Mouse (Mus musculus) E14TG2a.4 (cell line): ENCODE measurements around the gene Cln6.
"Not testable (repeated sequence)": the region's sequence is repeated elsewhere in the genome, so short reads cannot be mapped to it uniquely, and the experiment has no call there.

Experiments
- H3K27me3 ChIP-seq: 2 replicates; pipeline ENCODE4 v1.6.1; 2014; ENCODE audit warnings: low read length, control low read depth; ENCODE audit not compliant: insufficient read depth
- H3K36me3 ChIP-seq: 2 replicates; pipeline ENCODE4 v1.6.1; 2014; ENCODE audit warnings: low read length, control low read depth; ENCODE audit not compliant: insufficient read depth
- H3K4me1 ChIP-seq: replicated peaks from 2 replicates; pipeline ENCODE4 v1.6.1; 2014; ENCODE audit warnings: low read depth, low read length, control low read depth
- H3K4me3 ChIP-seq: replicated peaks from 2 replicates; pipeline ENCODE4 v1.5.1; 2014; ENCODE audit warnings: mild to moderate bottlenecking, low read length
- H3K9me3 ChIP-seq: 2 replicates; pipeline ENCODE4 v1.6.1; 2014; ENCODE audit warnings: low read length, control low read depth
- CTCF ChIP-seq: conservative IDR thresholded peaks from 2 replicates; pipeline ENCODE4 v1.5.1; 2014; ENCODE audit warnings: low read length
- NANOG ChIP-seq: IDR thresholded peaks from 2 replicates; pipeline ENCODE4 v1.6.1; 2014; ENCODE audit warnings: borderline replicate concordance, low read length, mixed read lengths
- POU5F1 ChIP-seq: IDR thresholded peaks from 2 replicates; pipeline ENCODE4 v1.6.1; 2014; ENCODE audit warnings: low read length, borderline replicate concordance

Gene Cln6

GRCm38 (mm10) chr9:62816323-62817098 lies 22.1 kb upstream of the Cln6 start:
- H3K4me3 ChIP-seq: no peak overlapping the region
- no peaks in the 10 kb centered on the region for H3K9me3 ChIP-seq
- no peaks in the 10 kb centered on the region for H3K27me3 ChIP-seq
- no peaks in the 10 kb centered on the region for H3K36me3 ChIP-seq
- peaks cover 77% of the 10 kb centered on the region for H3K4me1 ChIP-seq
- no peak for TF ChIP-seq CTCF
- no peak for TF ChIP-seq POU5F1
- no peak for TF ChIP-seq NANOG

- Histone ChIP-seq H3K36me3 (no peaks in the 10 kb centered on the region), H3K4me3 (no peak overlapping the region), H3K9me3 (no peaks in the 10 kb centered on the region), H3K27me3 (no peaks in the 10 kb centered on the region), H3K4me1 (peaks cover 77% of the 10 kb centered on the region)
- TF ChIP-seq NANOG: no peak
- TF ChIP-seq POU5F1: no peak
- TF ChIP-seq CTCF: no peak
These were observed 21.4 kb upstream of the Cln6 start for GRCm38 (mm10) chr9:62817099-62817571.

- Histone ChIP-seq H3K9me3 (no peaks in the 10 kb centered on the region), H3K4me1 (peaks cover 77% of the 10 kb centered on the region), H3K27me3 (no peaks in the 10 kb centered on the region), H3K36me3 (no peaks in the 10 kb centered on the region), H3K4me3 (no peak overlapping the region; the same call in 1 of the 2 replicates)
- no peak for TF ChIP-seq CTCF
- TF ChIP-seq POU5F1: no peak
These were observed 20.6 kb upstream of the Cln6 start for GRCm38 (mm10) chr9:62817828-62818614.

- no peak for TF ChIP-seq CTCF
- no peak for TF ChIP-seq POU5F1
- no peak for TF ChIP-seq NANOG
- H3K36me3 ChIP-seq: no peaks in the 10 kb centered on the region
- H3K9me3 ChIP-seq: no peaks in the 10 kb centered on the region
- no peaks in the 10 kb centered on the region for H3K27me3 ChIP-seq
- no peak overlapping the region for H3K4me3 ChIP-seq
- H3K4me1 ChIP-seq: peaks cover 73% of the 10 kb centered on the region
These were observed 19.1 kb upstream of the Cln6 start for GRCm38 (mm10) chr9:62819494-62819893.

GRCm38 (mm10) chr9:62819910-62820309 lies 18.7 kb upstream of the Cln6 start:
- H3K36me3 ChIP-seq, H3K9me3 ChIP-seq, H3K4me3 ChIP-seq, H3K27me3 ChIP-seq: not testable (repeated sequence)
- H3K4me1 ChIP-seq: peaks cover 74% of the 10 kb centered on the region

- Histone ChIP-seq H3K4me3 (no peak overlapping the region), H3K9me3 (no peaks in the 10 kb centered on the region), H3K36me3 (no peaks in the 10 kb centered on the region), H3K27me3 (no peaks in the 10 kb centered on the region), H3K4me1 (peaks cover 83% of the 10 kb centered on the region)
- no peak for TF ChIP-seq NANOG
- no peak for TF ChIP-seq POU5F1
- TF ChIP-seq CTCF: no peak
These were observed 17.8 kb upstream of the Cln6 start for GRCm38 (mm10) chr9:62820829-62821228.

GRCm38 (mm10) chr9:62821811-62822210 lies 16.8 kb upstream of the Cln6 start:
- H3K4me3 ChIP-seq: no peak overlapping the region
- no peaks in the 10 kb centered on the region for H3K27me3 ChIP-seq
- TF ChIP-seq NANOG: no peak
- TF ChIP-seq POU5F1: no peak
- peak; percentile 32 for TF ChIP-seq CTCF
- no peaks in the 10 kb centered on the region for H3K9me3 ChIP-seq
- no peaks in the 10 kb centered on the region for H3K36me3 ChIP-seq
- peaks cover 86% of the 10 kb centered on the region for H3K4me1 ChIP-seq

- no peaks in the 10 kb centered on the region for H3K36me3 ChIP-seq
- H3K4me3 ChIP-seq: peak overlapping the region; percentile 51
- no peaks in the 10 kb centered on the region for H3K9me3 ChIP-seq
- TF ChIP-seq NANOG (no peak), CTCF (no peak), POU5F1 (no peak)
- no peaks in the 10 kb centered on the region for H3K27me3 ChIP-seq
- peaks cover 78% of the 10 kb centered on the region for H3K4me1 ChIP-seq
These were observed 12.7 kb upstream of the Cln6 start for GRCm38 (mm10) chr9:62825791-62826393.
